Mouse (Mus musculus) ES-E14 (cell line): Measurements from ENCODE around the gene Gm49337. TPM values are rescaled to one million over a fixed set of nuclear protein-coding genes. Genes with fewer than 3 reads are reported as not detected.
A peak's percentile ranks its signal among the peaks of the same experiment; 100 is the strongest.

Experiments used
- DNase-seq: peaks from one replicate; pipeline ENCODE4 v3.0.0-alpha.2; 2013; ENCODE audit warnings: low read depth, low spot score
- H3K27ac ChIP-seq: 2 replicates; pipeline ENCODE4 v1.5.1; 2012; ENCODE audit warnings: low read depth, mild to moderate bottlenecking, low read length, moderate library complexity, mixed read lengths; ENCODE audit not compliant: poor library complexity, insufficient read depth, severe bottlenecking
- H3K36me3 ChIP-seq: 2 replicates; pipeline ENCODE4 v1.6.1; 2012; ENCODE audit warnings: mild to moderate bottlenecking, low read length, moderate library complexity, mixed read lengths; ENCODE audit not compliant: control insufficient read depth, poor library complexity, insufficient read depth, severe bottlenecking
- H3K4me1 ChIP-seq, 2 experiments: fragments of 150-350 bp in 1 of 2; sonication (generic) in 1 of 2; 2 replicates each; pipeline ENCODE4 v1.6.1; 2012; ENCODE audit warnings: low read length in 2 of 2, mild to moderate bottlenecking in 1 of 2, mixed read lengths in 1 of 2; ENCODE audit not compliant: control insufficient read depth in 2 of 2, insufficient read depth in 2 of 2, poor library complexity in 1 of 2
- H3K4me3 ChIP-seq, 2 experiments: fragments of 150-350 bp in 1 of 2; sonication (generic) in 1 of 2; 2 replicates each; pipeline ENCODE4 v1.5.1; 2012; ENCODE audit warnings: low read length in 2 of 2, low read depth in 1 of 2, mild to moderate bottlenecking in 1 of 2, mixed read lengths in 1 of 2; ENCODE audit not compliant: insufficient read depth in 1 of 2, poor library complexity in 1 of 2, severe bottlenecking in 1 of 2
- H3K9ac ChIP-seq: 2 replicates; pipeline ENCODE4 v1.6.1; 2012; ENCODE audit warnings: low read depth, mild to moderate bottlenecking, low read length, mixed read lengths; ENCODE audit not compliant: poor library complexity, insufficient read depth, severe bottlenecking
- H3K9me3 ChIP-seq: fragments of 150-350 bp; sonication (generic); 2 replicates; pipeline ENCODE4 v1.6.1; 2012; ENCODE audit warnings: low read depth, mild to moderate bottlenecking, low read length; ENCODE audit not compliant: control insufficient read depth, insufficient read depth
- CHD2 ChIP-seq: IDR thresholded peaks from 2 replicates; pipeline ENCODE4 v1.6.1; 2014; ENCODE audit warnings: mild to moderate bottlenecking, low read depth, low read length, inconsistent platforms
- HCFC1 ChIP-seq: IDR thresholded peaks from 2 replicates; pipeline ENCODE4 v1.6.1; 2012; ENCODE audit warnings: low read length, inconsistent platforms, borderline replicate concordance; ENCODE audit not compliant: insufficient read depth
- MAFK ChIP-seq: IDR thresholded peaks from 2 replicates; pipeline ENCODE4 v1.6.1; 2014; ENCODE audit warnings: mild to moderate bottlenecking, low read depth, low read length, inconsistent platforms; ENCODE audit not compliant: insufficient read depth
- ZC3H11A ChIP-seq: IDR thresholded peaks from 2 replicates; pipeline ENCODE4 v1.6.1; 2012; ENCODE audit warnings: low read depth, mild to moderate bottlenecking, inconsistent platforms, low read length, borderline replicate concordance
- ZNF384 ChIP-seq: IDR thresholded peaks from 2 replicates; pipeline ENCODE4 v1.6.1; 2012; ENCODE audit warnings: low read depth, low read length, inconsistent platforms
- in situ Hi-C, 2 experiments: fragments of 600-800 bp; cut with MboI; formaldehyde crosslinking; loops; one replicate each; pipeline ENCODE4 v1.15.1; 2025; ENCODE audit warnings: low sequenced_read_pairs in 2 of 2, inconsistent platforms in 1 of 2; ENCODE audit not compliant: unreplicated experiment in 2 of 2
- total RNA-seq: library from RNA; depleted of rRNA; stranded (reverse); fragments of 300-350 nt; gene quantifications from 2 replicates; pipeline ENCODE4 v1.2.3, GENCODE M21; 2012

Gm49337 gene
- total RNA-seq, 1 experiment, result 1.0 TPM

DNA sequence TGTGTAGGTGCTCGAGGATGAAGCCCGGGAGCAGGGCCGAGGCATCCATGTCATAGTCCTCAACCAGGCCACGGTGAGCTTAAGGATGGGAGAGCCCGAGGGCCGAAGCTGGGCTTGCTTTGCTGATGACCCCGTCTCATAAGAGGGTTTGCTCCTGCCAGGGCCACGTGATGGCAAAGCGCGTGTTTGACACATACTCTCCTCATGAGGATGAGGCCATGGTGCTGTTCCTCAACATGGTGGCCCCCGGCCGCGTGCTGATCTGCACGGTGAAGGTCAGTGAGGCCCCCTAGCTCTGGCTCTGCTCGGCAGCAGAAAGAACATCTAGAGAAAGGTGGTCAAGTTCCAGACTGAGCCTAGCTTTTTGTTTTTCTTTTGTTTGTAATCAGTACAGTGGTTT lies 20.5 kb upstream of the Gm49337 start:
- Histone ChIP-seq H3K4me1 (peaks cover 0 to 10% of the 10 kb centered on the region in 2 experiments; a peak in 1 of 4 replicates), H3K9ac (no peak overlapping the region), H3K4me3 (no peak overlapping the region), H3K27ac (no peak overlapping the region), H3K36me3 (peaks cover 44% of the 10 kb centered on the region), H3K9me3 (no peaks in the 10 kb centered on the region)
- no peak for TF ChIP-seq ZC3H11A
- no peak for TF ChIP-seq HCFC1
- no peak for TF ChIP-seq CHD2
- TF ChIP-seq MAFK, result no peak
- TF ChIP-seq ZNF384, result no peak
- in situ Hi-C loops, result no loop called here
- no peak for DNase-seq

DNA sequence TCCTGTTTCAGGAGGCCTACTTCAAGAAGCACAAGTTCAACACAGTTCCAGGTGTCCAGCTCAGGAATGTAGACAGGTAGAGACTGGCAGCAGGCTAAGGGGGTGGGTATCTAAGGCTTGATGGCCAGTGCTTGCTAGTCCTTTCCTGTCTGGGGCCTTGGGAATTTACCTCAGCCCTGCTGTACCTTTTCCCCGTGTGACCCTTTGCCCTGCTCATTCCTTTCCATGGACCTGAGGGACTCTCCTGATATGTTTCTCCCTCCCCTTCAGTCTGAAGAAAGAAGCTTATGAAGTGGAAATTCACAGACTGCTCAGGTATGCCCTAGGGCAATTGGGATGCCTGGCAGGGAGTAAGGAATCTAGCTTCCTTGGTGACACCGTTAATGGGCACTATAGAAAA lies 15.3 kb upstream of the Gm49337 start:
- Histone ChIP-seq H3K9ac (no peak overlapping the region), H3K4me1 (no peaks in the 10 kb centered on the region), H3K36me3 (peaks cover 45% of the 10 kb centered on the region), H3K27ac (no peak overlapping the region), H3K9me3 (no peaks in the 10 kb centered on the region), H3K4me3 (no peak overlapping the region)
- no peak for DNase-seq
- in situ Hi-C loops, result no loop called here
- TF ChIP-seq HCFC1 (no peak), MAFK (no peak), ZNF384 (no peak), ZC3H11A (no peak), CHD2 (no peak)

DNA sequence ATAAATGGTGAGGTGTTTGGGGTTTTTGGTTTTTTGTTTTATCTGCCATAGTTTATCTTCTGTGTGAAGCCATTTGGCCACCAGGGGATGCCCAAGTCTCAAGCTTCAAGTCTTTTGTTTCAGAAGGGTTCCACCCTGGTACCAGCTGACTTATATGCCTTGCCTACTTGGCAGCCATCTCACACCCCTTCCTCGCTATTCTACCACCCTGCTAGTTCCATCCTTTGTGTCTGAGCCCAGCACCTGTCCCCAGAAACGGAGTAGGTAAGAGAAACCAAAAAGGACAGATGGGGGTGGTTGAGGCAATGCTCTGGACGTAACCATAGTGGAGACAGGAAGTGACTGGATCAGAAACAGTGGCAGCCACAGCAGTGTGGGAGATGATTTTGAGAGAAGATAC lies 13.3 kb upstream of the Gm49337 start:
- Histone ChIP-seq H3K4me3 (no peak overlapping the region), H3K4me1 (0 out of 4 replicates have a peak, but pooled peaks cover 0 to 5% of the 10 kb centered on the region in 2 experiments), H3K9ac (no peak overlapping the region), H3K9me3 (no peaks in the 10 kb centered on the region), H3K36me3 (peaks cover 27% of the 10 kb centered on the region), H3K27ac (no peak overlapping the region)
- in situ Hi-C loops, result no loop called here
- no peak for DNase-seq
- TF ChIP-seq HCFC1, result no peak
- no peak for TF ChIP-seq MAFK
- TF ChIP-seq ZC3H11A, result 0 out of 2 replicates have a peak, but pooled peaks have one; percentile 1
- TF ChIP-seq ZNF384, result no peak

DNA sequence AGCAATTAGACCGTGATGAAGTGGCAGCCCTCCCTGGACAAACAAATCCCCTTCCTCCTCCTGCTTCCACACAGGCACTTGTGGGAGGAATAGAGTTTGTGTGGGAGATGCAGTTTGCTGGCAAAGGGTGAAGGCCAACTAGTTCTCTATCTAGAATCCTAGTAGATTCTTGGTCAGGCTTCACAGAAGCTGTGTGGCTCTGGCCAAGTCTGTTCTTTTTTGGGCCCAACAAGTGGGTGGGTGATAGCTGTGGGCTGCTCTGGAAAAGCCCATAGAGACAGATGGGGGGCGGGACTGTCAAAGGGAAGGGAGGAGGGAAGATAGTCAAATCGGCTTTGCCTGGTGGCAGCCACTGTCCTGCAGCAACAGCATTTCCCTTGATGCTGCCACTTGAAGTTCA lies 12.4 kb upstream of the Gm49337 start:
- TF ChIP-seq MAFK (no peak), HCFC1 (no peak), ZC3H11A (no peak), CHD2 (no peak), ZNF384 (no peak)
- H3K36me3 ChIP-seq, result peaks cover 19% of the 10 kb centered on the region
- H3K9me3 ChIP-seq, result no peaks in the 10 kb centered on the region
- DNase-seq, result no peak
- in situ Hi-C loops, result no loop called here
- peaks cover 0 to 10% of the 10 kb centered on the region in 2 experiments; a peak in 1 of 4 replicates for H3K4me1 ChIP-seq
- no peak overlapping the region for H3K9ac ChIP-seq
- no peak overlapping the region for H3K27ac ChIP-seq
- H3K4me3 ChIP-seq, result no peak overlapping the region

DNA sequence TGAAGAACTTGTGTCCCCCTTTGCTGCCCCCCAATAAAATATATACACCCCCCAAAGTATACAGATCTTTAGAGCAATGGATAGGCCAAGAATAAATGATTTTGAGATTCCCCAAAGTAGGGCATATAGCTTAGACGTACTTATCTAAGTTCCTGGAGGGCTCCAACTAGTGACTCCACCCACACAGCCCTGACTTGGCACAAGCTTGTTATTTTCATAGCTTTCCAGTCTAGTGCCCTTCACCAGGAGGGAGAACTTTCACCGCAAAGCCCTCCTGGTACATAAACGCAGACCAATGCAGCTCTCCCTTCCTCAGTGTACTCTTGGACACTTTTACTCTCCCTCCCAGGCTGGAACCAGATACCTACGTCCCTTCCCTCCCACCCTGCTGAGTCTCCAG lies 11.0 kb upstream of the Gm49337 start:
- Histone ChIP-seq H3K9ac (no peak overlapping the region), H3K27ac (no peak overlapping the region), H3K9me3 (no peaks in the 10 kb centered on the region), H3K36me3 (peaks cover 14% of the 10 kb centered on the region), H3K4me1 (peaks cover 5 to 16% of the 10 kb centered on the region in 2 experiments; a peak in 3 of 4 replicates), H3K4me3 (no peak overlapping the region)
- TF ChIP-seq ZC3H11A (no peak), HCFC1 (no peak), CHD2 (no peak), ZNF384 (no peak)
- no peak for DNase-seq
- in situ Hi-C loops, result no loop called here
